Mouse (Mus musculus) CH12.LX (cell line): ENCODE results near the gene Tln2.

ENCODE experiments used
- CHD1 ChIP-seq: IDR thresholded peaks from 2 replicates; pipeline ENCODE4 v1.6.1; 2012; ENCODE audit warnings: low read depth, low read length, improper control_type of control experiment, inconsistent platforms
- CHD2 ChIP-seq: IDR thresholded peaks from 2 replicates; pipeline ENCODE4 v1.6.1; 2011; ENCODE audit warnings: low read length, improper control_type of control experiment
- CTCF ChIP-seq, 2 experiments: IDR thresholded peaks in 1 of 2; conservative IDR thresholded peaks in 1 of 2; 2 replicates each; pipeline ENCODE4 v1.5.1; 2011 to 2012; ENCODE audit warnings: low read depth in 2 of 2, low read length in 2 of 2, improper control_type of control experiment in 1 of 2, inconsistent platforms in 1 of 2, mild to moderate bottlenecking in 1 of 2, moderate library complexity in 1 of 2
- E2F4 ChIP-seq: IDR thresholded peaks from 2 replicates; pipeline ENCODE4 v1.6.1; 2011; ENCODE audit warnings: low read depth, low read length, improper control_type of control experiment; ENCODE audit not compliant: insufficient replicate concordance
- EP300 ChIP-seq: IDR thresholded peaks from 2 replicates; pipeline ENCODE4 v1.6.1; 2011; ENCODE audit warnings: low read length, improper control_type of control experiment
- ETS1 ChIP-seq: conservative IDR thresholded peaks from 2 replicates; pipeline ENCODE4 v1.6.1; 2012; ENCODE audit warnings: low read depth, mild to moderate bottlenecking, inconsistent platforms, low read length, improper control_type of control experiment, moderate library complexity
- POLR2A ChIP-seq: IDR thresholded peaks from 2 replicates; pipeline ENCODE4 v1.6.1; 2011; ENCODE audit warnings: low read depth, mild to moderate bottlenecking, improper control_type of control experiment, low read length
- RCOR1 ChIP-seq: conservative IDR thresholded peaks from 2 replicates; pipeline ENCODE4 v1.6.1; 2012; ENCODE audit warnings: low read depth, mild to moderate bottlenecking, inconsistent platforms, low read length, improper control_type of control experiment
- ZMIZ1 ChIP-seq: IDR thresholded peaks from 2 replicates; pipeline ENCODE4 v1.6.1; 2012; ENCODE audit warnings: low read depth, mild to moderate bottlenecking, inconsistent platforms, low read length, improper control_type of control experiment

GRCm38 (mm10) chr9:67183520-67183919 is 376.0 kb downstream of the Tln2 start:
- TF ChIP-seq CHD1 (no peak), RCOR1 (no peak), CTCF (conservative IDR thresholded peaks at IDR 0.05 in 1 of 2, IDR thresholded peaks at IDR 0.05 in 1 of 2; ENCODE audit: low read depth in 2 of 2, low read length in 2 of 2) (no peak), ZMIZ1 (no peak), ETS1 (no peak), POLR2A (no peak), EP300 (no peak), E2F4 (no peak), CHD2 (no peak)
